Mouse (Mus musculus) thymus, adult 2 months (tissue): Measurements from ENCODE around the gene Igfbp7.

ENCODE experiments used
- CTCF ChIP-seq: fragments of 200-500 bp; IDR thresholded peaks from 2 replicates; pipeline ENCODE4 v1.5.1; 2012; ENCODE audit warnings: mild to moderate bottlenecking, control low read depth, low read length, moderate library complexity, borderline replicate concordance; ENCODE audit not compliant: control insufficient read depth, poor library complexity, insufficient read depth; ENCODE audit errors: extremely low read depth
- POLR2A ChIP-seq: fragments of 200-500 bp; IDR thresholded peaks from 2 replicates; pipeline ENCODE4 v1.6.1; 2012; ENCODE audit warnings: mild to moderate bottlenecking, low read length, control low read depth, moderate library complexity; ENCODE audit not compliant: control insufficient read depth, poor library complexity, insufficient read depth; ENCODE audit errors: extremely low read depth

- no peak for TF ChIP-seq CTCF
- no peak for TF ChIP-seq POLR2A
Observed at GRCm38 (mm10) chr5:77445431-77445830, 37.6 kb upstream of the Igfbp7 start.
